Mouse (Mus musculus): ENCODE results near the gene Tspoap1. TPM values are rescaled to one million over a fixed set of nuclear protein-coding genes. Genes with fewer than 3 reads are reported as not detected.

Gene Tspoap1
- polyA plus RNA-seq (2014; fragmentation: Illumina TruSeq; extraction: RNeasy Lipid Tissue Mini Kit (QIAGEN cat#74804); ENCODE audit: low replicate concordance), result not detected

DNA sequence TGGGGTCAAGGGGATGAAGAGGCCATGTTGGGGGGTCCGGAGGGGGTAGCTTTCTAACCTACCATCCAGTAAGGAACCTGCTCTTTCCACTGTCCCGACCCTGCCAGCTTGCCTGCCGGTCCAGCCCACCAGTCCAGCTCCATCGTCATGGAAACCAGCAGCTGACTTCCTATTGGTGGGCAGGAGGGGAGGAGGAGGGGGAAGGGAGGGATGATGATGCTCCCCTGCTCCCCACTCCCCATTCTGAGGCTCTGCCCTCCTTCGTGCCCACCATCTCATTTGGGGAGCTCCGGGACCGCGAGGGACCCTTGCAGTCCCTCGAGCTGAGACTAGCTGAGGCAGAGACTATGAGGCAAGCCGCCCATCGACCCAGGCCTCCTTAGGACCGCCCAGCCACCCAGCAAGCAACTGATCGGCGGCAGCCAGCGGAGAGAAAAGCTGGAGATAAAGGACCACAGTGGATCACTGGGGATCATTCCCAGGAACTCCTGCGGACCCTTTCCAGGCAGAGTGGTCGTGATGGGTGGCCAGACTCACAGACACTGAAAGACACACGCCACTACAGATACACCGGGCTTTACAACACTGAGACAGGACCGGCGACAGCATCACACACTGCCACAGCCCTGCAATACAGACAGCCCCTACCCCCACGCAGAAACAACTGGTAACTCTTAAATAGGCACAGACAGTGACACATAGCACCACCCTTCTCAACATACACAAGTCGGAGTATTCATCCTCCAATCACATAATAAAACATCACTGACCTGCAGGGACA is at the start of gene Tspoap1:
TSS of gene Tspoap1 (plus strand) at position 241 of the 781 bp plus-strand sequence.

DNA sequence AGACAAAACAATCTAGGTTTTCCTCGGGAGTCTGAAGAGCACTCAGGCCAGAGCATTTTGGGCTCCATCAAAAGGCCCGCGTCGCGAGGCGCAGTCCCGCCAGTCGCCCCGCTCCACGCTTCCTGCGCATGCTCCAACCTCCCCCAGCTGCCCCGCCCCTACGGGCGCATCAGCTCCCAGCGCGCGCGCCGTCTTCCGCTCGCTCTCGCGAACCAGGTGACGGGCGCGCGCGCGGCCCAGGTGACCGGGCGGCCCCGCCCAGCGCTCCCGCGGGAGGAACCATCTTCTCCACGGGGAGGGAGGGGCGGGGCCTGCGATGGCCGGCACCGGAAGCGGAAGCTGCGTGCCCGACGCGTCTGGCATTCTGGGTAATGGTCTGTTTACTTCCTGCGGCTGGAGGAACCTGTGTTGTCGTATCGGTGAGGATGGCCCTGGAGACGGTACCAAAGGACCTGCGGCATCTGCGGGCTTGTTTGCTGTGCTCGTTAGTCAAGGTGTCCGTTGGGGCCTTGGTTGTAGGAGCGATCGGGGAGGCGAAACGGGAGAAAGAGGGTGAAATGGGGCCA is 23.1 kb upstream of the Tspoap1 start, which contains the start of gene Supt4a:
TSS of gene Supt4a (plus strand) at position 378 of the 566 bp plus-strand sequence.

DNA sequence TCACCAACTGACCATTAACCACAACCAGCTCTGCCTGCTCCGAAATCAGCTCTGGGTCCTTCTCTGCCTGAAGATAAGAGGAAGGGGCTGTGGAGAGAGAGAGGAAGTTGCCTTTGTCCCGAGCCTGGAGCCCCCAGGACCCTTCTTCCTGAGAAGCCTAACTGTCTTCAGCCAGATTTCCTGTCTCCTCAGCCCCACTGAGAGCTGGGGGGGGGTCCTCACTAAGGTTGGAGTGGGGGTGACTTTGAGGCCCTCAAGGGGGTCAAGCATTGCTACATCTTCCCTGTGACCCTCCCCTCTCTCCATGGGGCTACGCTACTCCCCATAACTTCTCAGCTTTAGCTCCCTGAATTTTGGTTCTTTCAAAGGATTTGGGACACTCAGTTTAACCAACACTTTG is 33.1 kb downstream of the Tspoap1 start, which contains the start of gene Mpo:
TSS of gene Mpo (plus strand) at position 122 of the 400 bp plus-strand sequence.

GRCm38 (mm10) chr11:87828239-87828900 is 68.0 kb downstream of the Tspoap1 start, which contains the start of gene Lpo:
Gene Lpo (minus strand): TSS chr11:87828289.

Other genes with a start within 250 kb of the Tspoap1 start
- not detected for gene Gm11492, start 193.9 kb upstream of the Tspoap1 start, polyA plus RNA-seq (2014; fragmentation: Illumina TruSeq; extraction: RNeasy Lipid Tissue Mini Kit (QIAGEN cat#74804); ENCODE audit: low replicate concordance)
- gene Sept4, start 191.6 kb upstream of the Tspoap1 start, polyA plus RNA-seq (2014; fragmentation: Illumina TruSeq; extraction: RNeasy Lipid Tissue Mini Kit (QIAGEN cat#74804); ENCODE audit: low replicate concordance), result 5.0 TPM
- 74.5 TPM for gene Mtmr4, start 168.4 kb upstream of the Tspoap1 start, polyA plus RNA-seq (2014; fragmentation: Illumina TruSeq; extraction: RNeasy Lipid Tissue Mini Kit (QIAGEN cat#74804); ENCODE audit: low replicate concordance)
- 1.8 TPM for gene Hsf5, start 143.4 kb upstream of the Tspoap1 start, polyA plus RNA-seq (2014; fragmentation: Illumina TruSeq; extraction: RNeasy Lipid Tissue Mini Kit (QIAGEN cat#74804); ENCODE audit: low replicate concordance)
- 12.7 TPM for gene Rnf43, start 97.8 kb upstream of the Tspoap1 start, polyA plus RNA-seq (2014; fragmentation: Illumina TruSeq; extraction: RNeasy Lipid Tissue Mini Kit (QIAGEN cat#74804); ENCODE audit: low replicate concordance)
- gene Supt4a, start 23.0 kb upstream of the Tspoap1 start, polyA plus RNA-seq (2014; fragmentation: Illumina TruSeq; extraction: RNeasy Lipid Tissue Mini Kit (QIAGEN cat#74804); ENCODE audit: low replicate concordance), result 6.7 TPM
- gene Mpo, start 33.0 kb downstream of the Tspoap1 start, polyA plus RNA-seq (2014; fragmentation: Illumina TruSeq; extraction: RNeasy Lipid Tissue Mini Kit (QIAGEN cat#74804); ENCODE audit: low replicate concordance), result not detected
- gene Lpo, start 67.7 kb downstream of the Tspoap1 start, polyA plus RNA-seq (2014; fragmentation: Illumina TruSeq; extraction: RNeasy Lipid Tissue Mini Kit (QIAGEN cat#74804); ENCODE audit: low replicate concordance), result not detected
- 0.63 TPM for gene Mks1, start 92.7 kb downstream of the Tspoap1 start, polyA plus RNA-seq (2014; fragmentation: Illumina TruSeq; extraction: RNeasy Lipid Tissue Mini Kit (QIAGEN cat#74804); ENCODE audit: low replicate concordance)
- not detected for gene Epx, start 115.0 kb downstream of the Tspoap1 start, polyA plus RNA-seq (2014; fragmentation: Illumina TruSeq; extraction: RNeasy Lipid Tissue Mini Kit (QIAGEN cat#74804); ENCODE audit: low replicate concordance)
- gene Olfr462, start 131.7 kb downstream of the Tspoap1 start, polyA plus RNA-seq (2014; fragmentation: Illumina TruSeq; extraction: RNeasy Lipid Tissue Mini Kit (QIAGEN cat#74804); ENCODE audit: low replicate concordance), result not detected
- gene Olfr463, start 136.8 kb downstream of the Tspoap1 start, polyA plus RNA-seq (2014; fragmentation: Illumina TruSeq; extraction: RNeasy Lipid Tissue Mini Kit (QIAGEN cat#74804); ENCODE audit: low replicate concordance), result not detected
- gene Olfr464, start 160.4 kb downstream of the Tspoap1 start, polyA plus RNA-seq (2014; fragmentation: Illumina TruSeq; extraction: RNeasy Lipid Tissue Mini Kit (QIAGEN cat#74804); ENCODE audit: low replicate concordance), result not detected
- 110 TPM for gene Dynll2, start 227.0 kb downstream of the Tspoap1 start, polyA plus RNA-seq (2014; fragmentation: Illumina TruSeq; extraction: RNeasy Lipid Tissue Mini Kit (QIAGEN cat#74804); ENCODE audit: low replicate concordance)

Data from small intestine, adult 10 weeks (tissue).